Mouse (Mus musculus) lung, postnatal 25 days (tissue): ENCODE data around the gene Dbr1.

ENCODE experiments used
- DNase-seq: peaks from one replicate; pipeline ENCODE4 v3.0.0; 2022; ENCODE audit warnings: low spot score

Gene Dbr1

GRCm38 (mm10) chr9:99620196-99620595 lies 44.6 kb downstream of the Dbr1 start:
- no peak for DNase-seq

GRCm38 (mm10) chr9:99622034-99622433 lies 46.4 kb downstream of the Dbr1 start:
- no peak for DNase-seq

- DNase-seq = peak; percentile 3
Observed at GRCm38 (mm10) chr9:99622966-99623365, 47.4 kb downstream of the Dbr1 start.

GRCm38 (mm10) chr9:99624117-99624516 lies 48.5 kb downstream of the Dbr1 start:
- no peak for DNase-seq

GRCm38 (mm10) chr9:99628581-99628980 lies 53.0 kb downstream of the Dbr1 start:
- DNase-seq = no peak

GRCm38 (mm10) chr9:99629281-99630011 lies 53.8 kb downstream of the Dbr1 start, which contains the start of gene Dzip1l:
Gene Dzip1l, plus strand, starts transcription at chr9:99629496.
- peak; percentile 56 for DNase-seq

GRCm38 (mm10) chr9:99630071-99630470 lies 54.5 kb downstream of the Dbr1 start:
- peak; percentile 7 for DNase-seq

GRCm38 (mm10) chr9:99630528-99631125 lies 55.0 kb downstream of the Dbr1 start:
- no peak for DNase-seq

- DNase-seq = no peak
Observed at GRCm38 (mm10) chr9:99631781-99632180, 56.2 kb downstream of the Dbr1 start.

- DNase-seq = peak; percentile 21
Observed at GRCm38 (mm10) chr9:99632264-99632663, 56.7 kb downstream of the Dbr1 start.
